Mouse (Mus musculus) left cerebral cortex, postnatal 25 days (tissue): ENCODE results near the gene Slc39a12. TPM values are rescaled to one million over a fixed set of nuclear protein-coding genes. Genes with fewer than 3 reads are reported as not detected.

ENCODE experiments used
- total RNA-seq, 2 experiments: library from RNA; stranded (reverse); gene quantifications; 2 replicates each; pipeline ENCODE4 v1.2.3; 2021

Slc39a12 gene
- total RNA-seq, 2 experiments from 2014 or later = 37.1 to 45.2 TPM

Other genes with a start within 250 kb of the Slc39a12 start
- gene Tmem236, start 213.8 kb upstream of the Slc39a12 start, total RNA-seq = under 1 TPM in 1 of 2 experiments, not detected in 1; 0.16 TPM
- gene Mrc1, start 158.9 kb upstream of the Slc39a12 start, total RNA-seq = 1 to 10 TPM; 5.5 to 5.6 TPM
- 10 to 100 TPM; 49.3 to 52.7 TPM for gene Cacnb2, start 214.8 kb downstream of the Slc39a12 start, total RNA-seq